Mouse (Mus musculus) hindbrain, postnatal 0 days (tissue): ENCODE data around the gene Tat. TPM values are rescaled to one million over a fixed set of nuclear protein-coding genes. Genes with fewer than 3 reads are reported as not detected.

Experiments
- ATAC-seq: fragments of 200-750 bp; cut with Nextera tagmentation; 2 replicates; pipeline ENCODE4 v1.8.0; 2017; ENCODE audit warnings: mild to moderate bottlenecking, moderate TSS enrichment, moderate library complexity
- DNase-seq: peaks from one replicate; pipeline ENCODE4 v3.0.0-alpha.2; 2015; ENCODE audit warnings: low spot score
- H3K27ac ChIP-seq: fragments of 300-500 bp; sonication (generic); 2 replicates; pipeline ENCODE4 v1.5.1; 2014; ENCODE audit warnings: mild to moderate bottlenecking
- H3K27me3 ChIP-seq: fragments of 300-500 bp; sonication (generic); 2 replicates; pipeline ENCODE4 v1.6.1; 2014; ENCODE audit warnings: low read length, mixed read lengths; ENCODE audit not compliant: insufficient read depth
- H3K36me3 ChIP-seq: fragments of 300-500 bp; sonication (generic); 2 replicates; pipeline ENCODE4 v1.6.1; 2014; ENCODE audit warnings: low read length, mixed read lengths; ENCODE audit not compliant: insufficient read depth
- H3K4me1 ChIP-seq: fragments of 300-500 bp; sonication (generic); 2 replicates; pipeline ENCODE4 v1.6.1; 2014; ENCODE audit warnings: antibody characterized with exemption, low read length, mixed read lengths; ENCODE audit not compliant: insufficient read depth
- H3K4me2 ChIP-seq: fragments of 300-500 bp; sonication (generic); 2 replicates; pipeline ENCODE4 v1.6.1; 2014; ENCODE audit warnings: low read depth, mild to moderate bottlenecking, low read length, moderate library complexity, mixed read lengths
- H3K4me3 ChIP-seq: fragments of 300-500 bp; sonication (generic); 2 replicates; pipeline ENCODE4 v1.5.1; 2014; ENCODE audit warnings: low read length
- H3K9ac ChIP-seq: fragments of 300-500 bp; sonication (generic); replicated peaks from 2 replicates; pipeline ENCODE4 v1.6.1; 2014; ENCODE audit warnings: mild to moderate bottlenecking, low read length, moderate library complexity, mixed read lengths
- H3K9me3 ChIP-seq: fragments of 300-500 bp; sonication (generic); 2 replicates; pipeline ENCODE4 v1.6.1; 2016; ENCODE audit warnings: low read length, mixed read lengths
- CTCF ChIP-seq: IDR thresholded peaks from 2 replicates; pipeline ENCODE4 v1.5.1; 2016; ENCODE audit warnings: antibody characterized with exemption, control low read depth, low read depth
- WGBS: fragments of 180-500 bp; shearing (Covaris S2); extraction: QIAGEN DNeasy Blood & Tissue Kit; methylation state at CpG from one replicate; pipeline ENCODE4 v1.1.7; 2014; 5-methylcytosine and 5-hydroxymethylcytosine counted together
- polyA plus RNA-seq: library from polyadenylated mRNA; unstranded; fragments of >200 nt; fragmentation: Nextera tagmentation; extraction: Ambion mirVana; gene quantifications from 2 replicates; pipeline ENCODE4 v1.2.1, GENCODE M21; 2015
- total RNA-seq: library from RNA; depleted of rRNA; stranded (reverse); fragments of >200 nt; gene quantifications from 2 replicates; pipeline ENCODE4 v1.2.3, GENCODE M21; 2014; rRNA removed

Tat gene
- total RNA-seq, result not detected in 2 replicates
- not detected in 2 replicates for polyA plus RNA-seq

DNA sequence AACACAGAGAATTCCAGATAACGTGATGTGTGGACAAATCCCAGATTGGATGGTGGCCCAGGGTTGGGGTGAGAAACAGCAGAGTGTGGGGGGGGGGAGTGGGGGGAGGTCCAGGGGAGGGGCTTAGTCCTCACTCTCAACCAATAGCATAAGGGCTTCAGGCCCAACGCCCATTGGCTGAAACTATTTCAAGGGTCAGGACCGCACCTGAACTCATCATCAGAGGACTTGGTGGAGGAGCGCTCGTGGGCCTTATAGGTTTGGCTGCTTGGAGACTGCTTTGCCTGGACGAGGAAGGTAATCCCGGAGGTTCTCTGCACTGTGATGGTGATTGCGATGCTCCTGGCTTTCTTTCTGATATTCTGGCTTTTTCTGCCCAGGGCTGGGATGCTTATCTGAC is at the start of gene Tat:
Gene Tat (plus strand): TSS at position 214 of the 400 bp plus-strand sequence.
- Histone ChIP-seq H3K36me3 (no peaks in the 10 kb centered on the region), H3K9ac (no peak within 1 kb of the TSS), H3K27me3 (no peaks in the 10 kb centered on the region), H3K4me1 (no peaks in the 10 kb centered on the region), H3K4me3 (no peak within 1 kb of the TSS), H3K4me2 (no peak within 1 kb of the TSS), H3K27ac (no peak within 1 kb of the TSS), H3K9me3 (no peaks in the 10 kb centered on the region)
- TF ChIP-seq CTCF, result no peak
- 83% methylated on average over 8 of the region's 8 CpGs for WGBS
- no peak for ATAC-seq
- no peak for DNase-seq

DNA sequence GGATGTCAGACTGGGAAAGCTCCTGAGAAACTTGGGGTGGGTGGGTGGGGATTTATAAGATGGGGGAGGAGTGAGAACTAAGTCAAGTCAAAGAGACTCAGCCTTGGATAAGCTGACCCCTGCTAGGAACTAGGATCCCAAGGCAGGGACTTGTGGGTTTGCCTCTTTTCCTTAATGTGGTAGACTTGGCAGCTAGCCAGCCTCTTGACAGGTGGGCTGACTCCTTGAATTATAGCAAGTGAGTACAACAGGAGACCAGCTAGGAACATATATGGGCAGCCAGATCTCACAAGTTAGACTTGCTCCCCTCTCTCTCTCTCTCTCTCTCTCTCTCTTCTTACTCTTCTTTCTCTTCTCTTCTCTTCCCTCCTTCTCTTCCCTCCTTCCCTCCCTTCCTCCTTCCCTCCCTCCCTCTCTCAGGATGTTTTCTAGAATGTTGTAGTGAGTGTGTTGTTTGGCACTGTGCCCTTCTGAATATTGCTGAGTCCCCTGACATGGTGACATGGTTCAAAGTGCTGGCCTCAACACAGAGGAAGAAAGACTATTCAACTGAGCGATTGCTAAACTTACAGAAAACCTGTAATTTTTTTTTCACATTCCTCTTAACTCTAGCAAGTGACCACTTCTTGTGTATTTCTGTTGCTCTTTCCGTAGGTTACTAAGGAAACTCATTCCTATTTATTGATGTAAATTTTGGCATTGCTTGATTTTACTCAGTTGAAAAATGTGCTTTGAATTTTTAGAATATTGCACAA is 48.5 kb upstream of the Tat start:
- Histone ChIP-seq H3K9me3 (no peaks in the 10 kb centered on the region), H3K4me1 (no peaks in the 10 kb centered on the region), H3K27ac (no peak overlapping the region), H3K27me3 (no peaks in the 10 kb centered on the region), H3K36me3 (peaks cover 19% of the 10 kb centered on the region), H3K4me3 (no peak overlapping the region), H3K4me2 (no peak overlapping the region), H3K9ac (no peak overlapping the region)
- ATAC-seq (no peak), DNase-seq (no peak)
- WGBS, result 75% methylated on average over 2 of the region's 2 CpGs
- TF ChIP-seq CTCF, result no peak

DNA sequence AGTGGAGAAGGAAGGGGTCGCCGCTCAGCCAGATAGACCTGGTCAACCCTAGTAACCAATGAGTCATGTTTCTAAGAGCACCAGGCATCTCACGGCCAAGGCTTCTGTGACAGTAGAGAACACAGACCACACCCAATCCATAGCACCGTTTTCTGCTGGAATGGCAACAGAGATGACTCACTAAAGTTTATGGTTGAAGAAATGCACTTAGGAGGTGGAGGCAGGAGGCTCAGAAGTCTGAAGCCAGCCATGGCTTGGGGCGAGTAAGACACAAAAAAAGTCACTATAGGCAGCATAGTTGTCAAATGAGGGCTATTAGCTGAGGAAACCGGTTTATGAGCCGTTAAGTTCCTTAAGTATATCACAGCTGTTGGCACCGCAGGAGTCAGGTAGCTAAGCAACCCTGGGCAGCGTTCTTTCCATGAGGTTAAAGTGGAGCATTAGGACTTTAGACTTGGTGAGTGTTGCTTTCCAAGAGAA is 45.0 kb upstream of the Tat start:
- Histone ChIP-seq H3K9ac (no peak overlapping the region), H3K4me2 (no peak overlapping the region), H3K27me3 (no peaks in the 10 kb centered on the region), H3K36me3 (peaks cover 11% of the 10 kb centered on the region; the same call in 1 of the 2 replicates), H3K27ac (no peak overlapping the region), H3K4me3 (no peak overlapping the region), H3K4me1 (peaks cover 9% of the 10 kb centered on the region; the same call in 1 of the 2 replicates), H3K9me3 (no peaks in the 10 kb centered on the region)
- ATAC-seq (no peak), DNase-seq (no peak)
- no peak for TF ChIP-seq CTCF
- WGBS, result 44% methylated on average over 9 of the region's 9 CpGs

DNA sequence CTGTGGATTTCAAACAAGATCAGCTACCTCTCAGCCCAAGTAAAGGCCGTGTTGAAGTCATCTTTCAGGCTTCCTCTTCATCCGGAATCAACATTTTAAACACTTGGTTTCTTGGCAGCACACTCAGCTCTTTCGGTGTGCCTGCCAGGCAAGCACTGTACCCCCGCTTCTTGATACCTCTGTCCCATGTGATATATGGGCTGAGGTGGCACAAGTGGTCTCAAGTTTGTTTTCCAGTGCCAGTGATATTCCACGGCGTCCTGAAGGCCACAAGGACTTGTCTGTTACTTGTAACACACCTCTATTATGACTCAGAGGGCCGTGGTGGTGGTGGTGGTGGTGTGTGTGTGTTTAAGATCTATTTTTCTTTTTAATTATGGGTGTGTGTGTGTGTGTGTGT is 44.5 kb upstream of the Tat start:
- no peak overlapping the region for H3K4me3 ChIP-seq
- 71% methylated on average over 7 of the region's 7 CpGs for WGBS
- H3K36me3 ChIP-seq, result peaks cover 7% of the 10 kb centered on the region; the same call in 1 of the 2 replicates
- H3K9ac ChIP-seq, result no peak overlapping the region
- peaks cover 9% of the 10 kb centered on the region; the same call in 1 of the 2 replicates for H3K4me1 ChIP-seq
- ATAC-seq (no peak), DNase-seq (no peak)
- H3K9me3 ChIP-seq, result no peaks in the 10 kb centered on the region
- H3K4me2 ChIP-seq, result no peak overlapping the region
- H3K27me3 ChIP-seq, result no peaks in the 10 kb centered on the region
- H3K27ac ChIP-seq, result no peak overlapping the region
- TF ChIP-seq CTCF, result no peak

DNA sequence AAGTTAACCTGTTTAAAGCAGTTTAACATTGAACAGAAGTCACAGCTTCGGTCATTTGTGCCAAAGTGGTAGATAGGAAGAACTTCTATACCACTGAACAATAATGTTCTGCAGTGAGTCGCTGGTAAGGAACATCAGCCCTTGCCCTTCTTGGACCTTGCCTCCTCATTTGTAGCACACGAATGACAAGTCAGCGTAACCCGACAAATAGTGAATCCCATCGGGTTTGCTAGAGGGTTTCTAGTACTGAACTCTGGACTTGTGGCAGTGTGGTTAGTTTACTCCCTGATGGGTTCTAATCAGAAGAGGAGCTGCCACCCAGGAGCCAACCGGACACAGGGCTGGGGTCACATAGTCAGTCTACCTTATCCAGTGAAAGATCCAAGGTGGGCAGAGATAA is 44.0 kb upstream of the Tat start:
- Histone ChIP-seq H3K4me1 (peaks cover 9% of the 10 kb centered on the region; the same call in 1 of the 2 replicates), H3K4me2 (no peak overlapping the region), H3K9me3 (no peaks in the 10 kb centered on the region), H3K9ac (no peak overlapping the region), H3K27ac (no peak overlapping the region), H3K36me3 (peaks cover 1% of the 10 kb centered on the region; the same call in 1 of the 2 replicates), H3K4me3 (no peak overlapping the region), H3K27me3 (no peaks in the 10 kb centered on the region)
- WGBS, result 87% methylated on average over 7 of the region's 7 CpGs
- no peak for DNase-seq
- TF ChIP-seq CTCF, result no peak
- no peak for ATAC-seq

DNA sequence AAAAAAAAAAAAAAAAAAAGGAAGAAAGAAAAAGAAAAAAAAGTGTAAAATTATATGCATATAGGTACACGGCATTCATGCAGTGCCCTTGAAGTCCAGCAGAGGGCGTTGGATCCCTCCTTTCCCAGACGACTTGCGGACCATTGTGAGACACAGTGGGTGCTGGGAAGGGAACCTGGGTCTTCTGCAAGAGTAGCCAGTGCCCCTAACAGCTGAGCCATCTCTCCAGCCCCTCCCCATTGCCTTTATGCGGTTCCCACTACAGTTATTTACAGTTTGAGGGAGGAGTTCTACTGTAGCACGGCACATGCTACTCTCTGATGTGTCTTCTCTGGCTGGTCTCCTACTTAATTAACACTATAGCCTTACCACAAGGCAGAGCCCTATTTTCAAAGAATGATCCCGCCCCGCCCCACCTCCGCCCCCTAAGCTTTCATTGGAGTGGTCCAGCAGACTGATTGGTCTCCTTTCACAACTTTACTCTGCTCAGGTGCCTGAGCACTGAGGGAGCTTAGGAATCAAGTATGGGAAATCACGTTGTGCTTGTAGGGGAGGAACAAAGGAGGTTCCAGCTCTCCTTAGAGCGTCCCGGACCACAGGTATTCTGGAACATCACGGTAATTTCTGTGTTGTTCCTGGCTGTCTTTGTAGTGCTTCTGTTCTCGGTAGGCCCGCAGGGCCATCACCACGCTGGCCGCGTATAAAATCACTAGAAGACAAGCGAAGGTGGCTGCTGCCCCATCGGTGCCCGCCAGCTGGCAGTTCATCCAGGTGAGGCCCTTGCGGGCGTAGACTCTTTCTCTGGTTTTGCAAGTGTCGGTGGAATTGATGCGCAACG is 42.6 kb upstream of the Tat start:
- no peaks in the 10 kb centered on the region for H3K36me3 ChIP-seq
- ATAC-seq, result peak; percentile 78
- no peaks in the 10 kb centered on the region for H3K27me3 ChIP-seq
- peak; percentile 75 for DNase-seq
- peak overlapping the region; percentile 52 for H3K9ac ChIP-seq
- H3K4me2 ChIP-seq, result peak overlapping the region; percentile 60
- H3K27ac ChIP-seq, result peak overlapping the region; percentile 82
- TF ChIP-seq CTCF, result peak; percentile 77
- peak overlapping the region; percentile 38 for H3K4me3 ChIP-seq
- peaks cover 9% of the 10 kb centered on the region; the same call in 1 of the 2 replicates for H3K4me1 ChIP-seq
- whole genome bisulfite sequencing, result 2% methylated on average over 26 of the region's 26 CpGs
- H3K9me3 ChIP-seq, result no peaks in the 10 kb centered on the region
